Mouse (Mus musculus): ENCODE measurements at regions not wholly inside any gene's neighbourhood (a gene's known extent, or its start where the extent isn't known, plus 50 kb on each side); places are given as distances from the start of the nearest gene placed in this dataset.
"Not testable (repeated sequence)": the region's sequence is repeated elsewhere in the genome, so short reads cannot be mapped to it uniquely, and the experiment has no call there.

DNA sequence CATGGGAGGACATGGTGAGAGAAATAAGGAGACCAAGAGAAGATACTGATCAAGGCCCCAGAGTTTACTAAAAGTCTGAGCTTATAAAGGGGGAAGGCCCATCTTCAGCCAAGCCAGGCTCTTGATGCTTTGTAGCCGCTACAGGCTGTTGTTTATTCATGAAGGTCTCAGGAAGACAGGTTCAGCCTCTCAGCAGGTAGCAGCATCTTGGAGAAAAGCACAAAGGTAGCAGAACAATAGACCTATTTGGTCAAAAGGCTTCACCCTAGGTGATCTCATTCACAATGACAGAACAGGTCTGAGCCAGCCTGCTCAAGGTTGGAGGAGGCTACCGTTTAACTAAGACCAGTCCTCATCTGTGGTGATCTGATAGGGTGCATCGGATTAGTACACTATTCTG is 185.5 kb upstream of the Gm11096 start:
- H3K9ac ChIP-seq (ENCODE audit: low read depth, low read length) = no peak overlapping the region
- H3K27me3 ChIP-seq (ENCODE audit: control insufficient read depth, insufficient read depth, low read length) = no peaks in the 10 kb centered on the region
- ATAC-seq (ENCODE audit: low FRiP score, low TSS enrichment) = no peak
- H3K36me3 ChIP-seq (ENCODE audit: control insufficient read depth, insufficient read depth, low read length) = no peaks in the 10 kb centered on the region
- H3K27ac ChIP-seq (ENCODE audit: low read depth, low read length) = no peak overlapping the region
- H3K4me2 ChIP-seq (replicated peaks; ENCODE audit: low read depth, low read length) = no peak overlapping the region
- WGBS = 77% methylated on average over 3 of the region's 3 CpGs
- no peak overlapping the region for H3K4me3 ChIP-seq (ENCODE audit: low read length)
- H3K9me3 ChIP-seq (ENCODE audit: control insufficient read depth, low read length) = no peaks in the 10 kb centered on the region
- H3K4me1 ChIP-seq (ENCODE audit: control insufficient read depth, insufficient read depth, low read length) = no peaks in the 10 kb centered on the region

DNA sequence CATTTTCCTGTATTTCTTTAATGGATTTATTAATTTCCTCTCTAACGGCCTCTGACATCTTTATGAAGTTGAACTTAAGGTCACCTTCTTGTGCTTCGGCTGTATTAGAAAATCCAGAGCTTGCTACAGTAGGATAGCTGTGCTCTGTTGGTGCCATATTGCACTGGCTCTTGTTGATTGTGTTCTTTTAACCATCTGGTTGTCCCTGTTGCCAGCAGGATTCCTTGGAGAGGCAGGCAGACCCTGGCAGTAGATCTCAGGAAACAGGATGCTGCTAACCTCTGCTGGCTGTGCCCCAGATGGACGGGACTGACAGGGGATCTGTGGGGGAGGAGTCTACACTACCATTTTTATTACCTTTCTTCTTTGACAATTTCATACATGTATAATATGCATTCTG is 185.9 kb upstream of the Thumpd2 start:
- ATAC-seq (ENCODE audit: low FRiP score, low TSS enrichment) = peak; percentile 52; the same call in 1 of the 2 replicates
- H3K4me1 ChIP-seq (ENCODE audit: control insufficient read depth, insufficient read depth, low read length) = no peaks in the 10 kb centered on the region
- no peaks in the 10 kb centered on the region for H3K36me3 ChIP-seq (ENCODE audit: control insufficient read depth, insufficient read depth, low read length)
- H3K9me3 ChIP-seq (ENCODE audit: control insufficient read depth, low read length) = no peaks in the 10 kb centered on the region
- H3K4me3 ChIP-seq (ENCODE audit: low read length) = no peak overlapping the region
- no peak overlapping the region for H3K27ac ChIP-seq (ENCODE audit: low read depth, low read length)
- no peaks in the 10 kb centered on the region for H3K27me3 ChIP-seq (ENCODE audit: control insufficient read depth, insufficient read depth, low read length)
- WGBS = 31% methylated on average over 3 of the region's 3 CpGs
- H3K9ac ChIP-seq (ENCODE audit: low read depth, low read length) = no peak overlapping the region
- H3K4me2 ChIP-seq (replicated peaks; ENCODE audit: low read depth, low read length) = no peak overlapping the region

DNA sequence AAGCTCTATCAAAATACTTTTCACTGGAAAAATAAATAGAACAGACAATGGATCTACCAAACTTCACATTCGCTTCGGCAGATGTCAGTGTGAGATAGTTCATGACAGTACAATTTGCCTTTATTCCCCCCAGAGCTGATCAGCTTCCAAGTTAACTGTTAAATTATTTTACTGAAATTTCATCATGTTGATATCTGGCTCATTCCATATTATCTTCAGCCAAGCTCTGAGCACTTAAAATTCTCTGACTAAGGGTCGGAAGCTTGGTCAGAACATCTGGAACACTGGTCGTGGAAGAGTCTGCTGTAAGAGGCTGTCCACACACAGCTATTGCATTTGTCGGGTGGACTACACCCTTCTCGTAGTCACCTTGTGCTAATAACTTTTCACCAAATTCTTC is 181.3 kb upstream of the Thumpd2 start:
- WGBS = 92% methylated on average over 6 of the region's 6 CpGs
- ATAC-seq (ENCODE audit: low FRiP score, low TSS enrichment) = no peak
- Histone ChIP-seq H3K4me1 (ENCODE audit: control insufficient read depth, insufficient read depth, low read length) (no peaks in the 10 kb centered on the region), H3K27me3 (ENCODE audit: control insufficient read depth, insufficient read depth, low read length) (no peaks in the 10 kb centered on the region), H3K36me3 (ENCODE audit: control insufficient read depth, insufficient read depth, low read length) (no peaks in the 10 kb centered on the region), H3K27ac (ENCODE audit: low read depth, low read length) (no peak overlapping the region), H3K4me2 (replicated peaks; ENCODE audit: low read depth, low read length) (no peak overlapping the region), H3K4me3 (ENCODE audit: low read length) (no peak overlapping the region), H3K9me3 (ENCODE audit: control insufficient read depth, low read length) (no peaks in the 10 kb centered on the region), H3K9ac (ENCODE audit: low read depth, low read length) (no peak overlapping the region)

DNA sequence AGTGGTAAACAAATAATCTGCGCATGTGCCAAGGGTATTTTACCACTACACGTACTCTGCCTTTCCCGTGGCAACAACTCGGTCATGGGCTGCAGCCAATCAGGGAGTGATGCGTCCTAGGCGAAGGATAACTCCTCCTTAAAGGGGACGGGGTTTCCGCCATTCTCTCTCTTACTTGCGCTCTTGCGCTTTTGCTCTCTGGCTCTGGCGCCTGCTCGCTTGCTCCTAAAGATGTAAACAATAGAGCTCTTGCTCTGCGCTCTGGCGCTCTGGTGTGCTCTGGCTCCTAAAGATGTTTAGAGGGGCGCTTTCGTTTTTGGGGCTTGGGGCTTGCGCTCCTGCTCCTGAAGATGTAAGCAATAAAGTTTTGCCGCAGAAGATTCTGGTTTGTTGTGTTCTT is 166.9 kb upstream of the Thumpd2 start:
- not testable (repeated sequence) for H3K9ac ChIP-seq (ENCODE audit: low read depth, low read length); H3K4me1 ChIP-seq (ENCODE audit: control insufficient read depth, insufficient read depth, low read length); H3K27ac ChIP-seq (ENCODE audit: low read depth, low read length); H3K4me2 ChIP-seq (replicated peaks; ENCODE audit: low read depth, low read length); H3K4me3 ChIP-seq (ENCODE audit: low read length); H3K36me3 ChIP-seq (ENCODE audit: control insufficient read depth, insufficient read depth, low read length); ATAC-seq (ENCODE audit: low FRiP score, low TSS enrichment); H3K27me3 ChIP-seq (ENCODE audit: control insufficient read depth, insufficient read depth, low read length); H3K9me3 ChIP-seq (ENCODE audit: control insufficient read depth, low read length)
- WGBS = 90% methylated on average over 10 of the region's 18 CpGs

DNA sequence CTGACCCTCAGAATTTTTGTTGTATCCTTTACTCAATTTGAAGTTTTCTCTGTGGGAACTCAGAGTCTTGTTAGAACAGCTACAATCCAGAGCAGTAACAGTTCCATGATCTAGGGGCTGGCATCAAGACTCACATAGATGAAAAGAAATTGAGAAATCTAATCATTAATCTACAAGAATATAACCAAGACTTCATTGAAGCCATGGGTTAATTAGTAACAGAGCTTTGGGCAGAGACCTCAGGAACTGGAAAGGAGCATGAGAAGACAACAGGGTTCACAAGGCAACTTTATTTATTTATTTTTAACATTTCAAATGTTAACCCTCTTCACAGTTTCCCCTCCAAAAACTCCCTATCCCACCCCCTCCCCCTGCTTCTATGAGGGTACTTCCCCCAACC is 160.4 kb upstream of the Thumpd2 start:
- Histone ChIP-seq H3K4me2 (replicated peaks; ENCODE audit: low read depth, low read length) (no peak overlapping the region), H3K4me3 (ENCODE audit: low read length) (no peak overlapping the region), H3K9me3 (ENCODE audit: control insufficient read depth, low read length) (no peaks in the 10 kb centered on the region), H3K27ac (ENCODE audit: low read depth, low read length) (no peak overlapping the region), H3K36me3 (ENCODE audit: control insufficient read depth, insufficient read depth, low read length) (no peaks in the 10 kb centered on the region), H3K9ac (ENCODE audit: low read depth, low read length) (no peak overlapping the region), H3K4me1 (ENCODE audit: control insufficient read depth, insufficient read depth, low read length) (no peaks in the 10 kb centered on the region), H3K27me3 (ENCODE audit: control insufficient read depth, insufficient read depth, low read length) (no peaks in the 10 kb centered on the region)
- no peak for ATAC-seq (ENCODE audit: low FRiP score, low TSS enrichment)

DNA sequence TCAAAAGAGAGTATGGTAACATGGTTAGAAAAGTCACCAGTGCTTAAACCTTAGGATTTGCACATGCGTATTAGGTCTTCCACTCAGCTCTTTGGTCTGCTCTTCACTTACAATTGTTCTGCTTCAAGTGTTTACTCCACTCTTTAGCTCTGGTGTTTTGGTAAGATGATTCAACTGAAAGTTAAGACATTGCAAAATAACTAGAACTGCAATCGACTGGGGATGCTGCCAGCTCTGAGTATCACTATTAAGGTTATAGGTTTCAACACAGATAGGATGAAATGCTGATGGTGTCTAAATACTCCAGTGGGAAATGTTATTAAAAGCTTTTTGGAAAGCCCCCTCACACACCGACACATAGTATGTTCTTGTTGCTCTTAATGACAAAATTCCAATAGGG is 156.6 kb upstream of the Thumpd2 start:
- no peak overlapping the region for H3K9ac ChIP-seq (ENCODE audit: low read depth, low read length)
- no peaks in the 10 kb centered on the region for H3K9me3 ChIP-seq (ENCODE audit: control insufficient read depth, low read length)
- no peak overlapping the region for H3K4me2 ChIP-seq (replicated peaks; ENCODE audit: low read depth, low read length)
- H3K4me3 ChIP-seq (ENCODE audit: low read length) = no peak overlapping the region
- no peak overlapping the region for H3K27ac ChIP-seq (ENCODE audit: low read depth, low read length)
- 92% methylated on average over 3 of the region's 3 CpGs for WGBS
- no peaks in the 10 kb centered on the region for H3K36me3 ChIP-seq (ENCODE audit: control insufficient read depth, insufficient read depth, low read length)
- ATAC-seq (ENCODE audit: low FRiP score, low TSS enrichment) = no peak
- no peaks in the 10 kb centered on the region for H3K27me3 ChIP-seq (ENCODE audit: control insufficient read depth, insufficient read depth, low read length)
- H3K4me1 ChIP-seq (ENCODE audit: control insufficient read depth, insufficient read depth, low read length) = no peaks in the 10 kb centered on the region

DNA sequence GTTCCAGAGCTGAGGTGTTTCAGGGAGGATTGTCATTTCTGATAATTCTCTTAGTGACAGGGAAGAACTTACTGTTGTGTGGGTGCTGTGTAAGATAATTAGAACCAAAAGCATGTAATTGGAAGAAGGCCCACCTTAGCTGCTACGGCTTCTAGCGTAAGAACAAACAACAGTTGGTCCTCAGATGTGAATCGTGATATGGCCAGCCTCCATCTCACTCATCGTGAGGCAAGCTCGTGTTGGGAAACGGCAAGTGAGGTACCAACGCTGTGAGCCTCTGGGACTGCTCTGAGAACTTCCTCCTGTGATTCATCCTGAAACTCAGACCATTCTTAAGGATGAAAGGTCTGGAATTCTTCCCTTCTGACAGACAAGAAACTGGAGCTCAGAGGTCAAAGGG is 150.0 kb upstream of the Thumpd2 start:
- no peak overlapping the region for H3K4me3 ChIP-seq (ENCODE audit: low read length)
- ATAC-seq (ENCODE audit: low FRiP score, low TSS enrichment) = no peak
- H3K9me3 ChIP-seq (ENCODE audit: control insufficient read depth, low read length) = no peaks in the 10 kb centered on the region
- H3K4me1 ChIP-seq (ENCODE audit: control insufficient read depth, insufficient read depth, low read length) = no peaks in the 10 kb centered on the region
- H3K27me3 ChIP-seq (ENCODE audit: control insufficient read depth, insufficient read depth, low read length) = no peaks in the 10 kb centered on the region
- no peak overlapping the region for H3K27ac ChIP-seq (ENCODE audit: low read depth, low read length)
- no peak overlapping the region for H3K4me2 ChIP-seq (replicated peaks; ENCODE audit: low read depth, low read length)
- no peaks in the 10 kb centered on the region for H3K36me3 ChIP-seq (ENCODE audit: control insufficient read depth, insufficient read depth, low read length)
- H3K9ac ChIP-seq (ENCODE audit: low read depth, low read length) = no peak overlapping the region
- WGBS = 91% methylated on average over 7 of the region's 7 CpGs

DNA sequence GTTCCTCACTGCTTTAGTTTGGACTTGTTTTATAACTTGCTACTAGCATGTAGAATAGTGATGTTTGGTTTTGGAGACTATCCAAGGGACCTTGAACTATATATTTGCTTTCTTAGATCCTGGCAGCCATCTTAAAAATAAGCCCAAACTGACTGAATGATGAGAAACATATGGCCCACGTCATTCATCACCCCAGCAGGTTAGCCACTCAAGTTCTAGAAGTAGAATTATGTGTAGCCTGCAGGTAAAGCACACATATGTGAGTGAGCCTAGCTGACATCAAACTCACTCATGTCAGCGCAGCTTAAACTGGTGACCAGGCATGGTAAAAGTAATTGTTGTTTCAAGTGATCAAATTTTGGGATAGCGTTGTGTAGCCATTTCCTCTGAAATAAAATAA is 147.2 kb upstream of the Thumpd2 start:
- 79% methylated on average over 3 of the region's 3 CpGs for WGBS
- no peak overlapping the region for H3K4me3 ChIP-seq (ENCODE audit: low read length)
- H3K4me1 ChIP-seq (ENCODE audit: control insufficient read depth, insufficient read depth, low read length) = no peaks in the 10 kb centered on the region

DNA sequence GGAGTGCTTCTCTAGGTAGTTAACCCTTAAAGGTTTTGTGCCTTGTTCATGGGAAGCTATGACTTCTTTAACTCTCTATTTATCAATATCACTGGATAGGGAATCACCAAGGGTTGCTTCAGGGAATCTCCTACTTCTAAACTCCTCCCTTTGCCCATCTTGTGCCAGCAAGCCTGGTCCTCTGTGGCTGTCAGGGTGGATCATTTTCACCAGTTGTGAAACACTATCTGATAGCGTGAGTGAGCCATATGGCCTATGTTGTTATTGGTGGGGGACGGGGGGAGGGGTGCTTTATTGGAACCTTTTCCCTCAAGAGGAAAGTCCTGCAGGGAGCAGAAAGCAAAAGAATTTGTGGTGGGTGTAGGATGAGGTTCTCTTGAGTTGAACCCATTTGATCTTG is 145.5 kb upstream of the Thumpd2 start:
- no peaks in the 10 kb centered on the region for H3K27me3 ChIP-seq (ENCODE audit: control insufficient read depth, insufficient read depth, low read length)
- no peak overlapping the region for H3K27ac ChIP-seq (ENCODE audit: low read depth, low read length)
- 75% methylated on average over 2 of the region's 2 CpGs for WGBS
- no peak overlapping the region for H3K4me3 ChIP-seq (ENCODE audit: low read length)
- peaks cover 13% of the 10 kb centered on the region for H3K9me3 ChIP-seq (ENCODE audit: control insufficient read depth, low read length)
- no peaks in the 10 kb centered on the region for H3K36me3 ChIP-seq (ENCODE audit: control insufficient read depth, insufficient read depth, low read length)
- no peak overlapping the region for H3K4me2 ChIP-seq (replicated peaks; ENCODE audit: low read depth, low read length)
- H3K4me1 ChIP-seq (ENCODE audit: control insufficient read depth, insufficient read depth, low read length) = no peaks in the 10 kb centered on the region
- ATAC-seq (ENCODE audit: low FRiP score, low TSS enrichment) = no peak
- H3K9ac ChIP-seq (ENCODE audit: low read depth, low read length) = no peak overlapping the region

More for the DNA sequence above, 147.2 kb upstream of the Thumpd2 start:
- H3K36me3 ChIP-seq (ENCODE audit: control insufficient read depth, insufficient read depth, low read length) = no peaks in the 10 kb centered on the region
- H3K27me3 ChIP-seq (ENCODE audit: control insufficient read depth, insufficient read depth, low read length) = no peaks in the 10 kb centered on the region
- no peak overlapping the region for H3K27ac ChIP-seq (ENCODE audit: low read depth, low read length)
- no peak overlapping the region for H3K4me2 ChIP-seq (replicated peaks; ENCODE audit: low read depth, low read length)
- no peak for ATAC-seq (ENCODE audit: low FRiP score, low TSS enrichment)
- H3K9me3 ChIP-seq (ENCODE audit: control insufficient read depth, low read length) = peaks cover 1% of the 10 kb centered on the region; the same call in 1 of the 2 replicates
- H3K9ac ChIP-seq (ENCODE audit: low read depth, low read length) = no peak overlapping the region

DNA sequence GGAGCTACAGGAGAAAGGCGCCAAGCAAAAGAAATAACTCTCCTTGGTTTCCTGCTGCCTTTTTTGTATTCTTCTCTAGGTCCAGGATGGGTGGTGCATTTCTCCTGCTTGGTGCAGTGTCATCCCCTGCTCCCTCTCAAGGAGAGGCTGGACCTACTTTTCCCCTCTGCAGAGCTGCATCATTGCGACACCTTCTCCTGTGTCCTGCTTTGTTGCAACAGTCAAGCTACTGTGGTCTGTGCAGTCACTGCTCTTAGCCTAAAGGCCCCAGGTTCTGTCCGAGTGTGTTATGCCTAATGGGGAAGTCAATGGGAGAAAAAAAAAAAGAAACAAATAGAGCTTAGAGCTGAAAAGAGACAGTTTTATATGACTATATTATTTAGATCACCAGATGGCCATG is 144.4 kb upstream of the Thumpd2 start:
- Histone ChIP-seq H3K4me3 (ENCODE audit: low read length) (no peak overlapping the region), H3K36me3 (ENCODE audit: control insufficient read depth, insufficient read depth, low read length) (no peaks in the 10 kb centered on the region), H3K4me1 (ENCODE audit: control insufficient read depth, insufficient read depth, low read length) (no peaks in the 10 kb centered on the region), H3K27ac (ENCODE audit: low read depth, low read length) (no peak overlapping the region), H3K4me2 (replicated peaks; ENCODE audit: low read depth, low read length) (no peak overlapping the region), H3K9ac (ENCODE audit: low read depth, low read length) (no peak overlapping the region), H3K9me3 (ENCODE audit: control insufficient read depth, low read length) (peaks cover 13% of the 10 kb centered on the region), H3K27me3 (ENCODE audit: control insufficient read depth, insufficient read depth, low read length) (no peaks in the 10 kb centered on the region)
- 87% methylated on average over 3 of the region's 3 CpGs for WGBS
- ATAC-seq (ENCODE audit: low FRiP score, low TSS enrichment) = no peak

Measured in kidney, embryonic 14.5 days (tissue).